Mouse (Mus musculus) heart, embryonic 11.5 days (tissue): ENCODE measurements around the gene Mettl21e. TPM values are rescaled to one million over a fixed set of nuclear protein-coding genes. Genes with fewer than 3 reads are reported as not detected.

Experiments
- ATAC-seq: fragments of 200-750 bp; cut with Nextera tagmentation; replicated peaks from 2 replicates; pipeline ENCODE4 v1.8.0; 2017; ENCODE audit warnings: moderate library complexity; ENCODE audit not compliant: insufficient number of reproducible peaks, low FRiP score, low TSS enrichment
- H3K27ac ChIP-seq: fragments of 300-500 bp; sonication (generic); 2 replicates; pipeline ENCODE4 v1.5.1; 2014; ENCODE audit warnings: mild to moderate bottlenecking, low read depth, low read length
- H3K27me3 ChIP-seq: fragments of 300-500 bp; sonication (generic); 2 replicates; pipeline ENCODE4 v1.6.1; 2014; ENCODE audit warnings: mild to moderate bottlenecking, low read length, mixed read lengths; ENCODE audit not compliant: control insufficient read depth, insufficient read depth
- H3K36me3 ChIP-seq: fragments of 300-500 bp; sonication (generic); 2 replicates; pipeline ENCODE4 v1.6.1; 2014; ENCODE audit warnings: mild to moderate bottlenecking, low read length, moderate library complexity, mixed read lengths; ENCODE audit not compliant: control insufficient read depth, insufficient read depth
- H3K4me1 ChIP-seq: fragments of 300-500 bp; sonication (generic); 2 replicates; pipeline ENCODE4 v1.6.1; 2014; ENCODE audit warnings: low read length; ENCODE audit not compliant: control insufficient read depth, insufficient read depth
- H3K4me2 ChIP-seq: fragments of 300-500 bp; sonication (generic); 2 replicates; pipeline ENCODE4 v1.6.1; 2014; ENCODE audit warnings: mild to moderate bottlenecking, moderate library complexity
- H3K4me3 ChIP-seq: fragments of 300-500 bp; sonication (generic); 2 replicates; pipeline ENCODE4 v1.5.1; 2014; ENCODE audit warnings: low read depth, low read length
- H3K9ac ChIP-seq: fragments of 300-500 bp; sonication (generic); 2 replicates; pipeline ENCODE4 v1.6.1; 2014; ENCODE audit warnings: mild to moderate bottlenecking, low read depth, low read length, moderate library complexity
- H3K9me3 ChIP-seq: fragments of 300-500 bp; sonication (generic); replicated peaks from 2 replicates; pipeline ENCODE4 v1.6.1; 2016; ENCODE audit warnings: low read length; ENCODE audit not compliant: control insufficient read depth
- WGBS: fragments of 180-500 bp; shearing (Covaris S2); extraction: QIAGEN DNeasy Blood & Tissue Kit; methylation state at CpG from one replicate; pipeline ENCODE4 v1.1.7; 2014; ENCODE audit not compliant: insufficient replicate concordance; 5-methylcytosine and 5-hydroxymethylcytosine counted together
- polyA plus RNA-seq: library from polyadenylated mRNA; unstranded; fragments of >200 nt; fragmentation: Nextera tagmentation; extraction: Ambion mirVana; gene quantifications from 2 replicates; pipeline ENCODE4 v1.2.1, GENCODE M21; 2014

The Mettl21e gene
- polyA plus RNA-seq, 1 experiment from 2014 or later = not detected

DNA sequence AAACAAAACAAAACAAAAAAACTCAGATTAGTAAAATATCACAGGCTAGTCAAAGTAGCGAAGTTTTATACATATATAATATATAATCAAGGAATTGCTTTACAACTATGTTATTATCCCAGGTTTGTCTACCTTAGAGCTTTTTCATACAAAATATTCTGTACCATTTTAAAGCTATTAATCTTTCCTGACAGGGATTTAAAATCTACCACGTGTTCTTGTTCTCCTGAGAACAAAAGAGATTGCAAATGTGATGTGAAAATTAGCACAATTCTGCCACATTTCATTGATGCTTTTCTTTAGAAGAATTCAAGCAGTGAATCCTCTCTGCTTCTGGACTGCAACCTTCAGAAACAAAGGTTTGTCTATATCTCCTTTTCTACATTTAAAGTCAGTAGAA lies 4.3 kb downstream of the Mettl21e start:
- no peak overlapping the region for H3K4me3 ChIP-seq
- H3K27ac ChIP-seq = no peak overlapping the region
- no peaks in the 10 kb centered on the region for H3K36me3 ChIP-seq
- no peak overlapping the region for H3K4me2 ChIP-seq
- H3K27me3 ChIP-seq = no peaks in the 10 kb centered on the region
- no peak for ATAC-seq
- 50% methylated on average over 2 of the region's 2 CpGs for WGBS
- no peak overlapping the region for H3K9ac ChIP-seq
- H3K4me1 ChIP-seq = no peaks in the 10 kb centered on the region
- H3K9me3 ChIP-seq = no peaks in the 10 kb centered on the region

DNA sequence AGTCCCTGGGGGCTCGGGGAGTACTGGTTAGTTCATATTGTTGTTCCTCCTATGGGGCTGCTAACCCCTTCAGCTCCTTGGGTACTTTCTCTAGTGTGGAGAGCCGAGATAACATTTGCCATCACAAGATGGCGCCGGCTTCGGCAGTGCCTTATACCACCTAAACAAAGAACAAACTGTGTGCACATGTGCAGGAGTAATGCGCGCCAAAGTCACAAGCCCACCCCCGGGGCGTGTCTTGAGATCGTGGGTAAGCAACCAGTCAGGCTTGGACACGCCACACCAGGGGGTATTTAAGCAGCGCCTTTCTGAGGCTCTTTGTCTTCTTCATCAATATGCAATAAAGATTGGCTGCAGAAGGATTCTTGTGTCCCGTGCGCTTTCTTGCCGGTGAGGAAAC lies 15.9 kb downstream of the Mettl21e start:
- Histone ChIP-seq H3K4me2 (no peak overlapping the region), H3K27ac (no peak overlapping the region), H3K27me3 (no peaks in the 10 kb centered on the region), H3K9me3 (no peaks in the 10 kb centered on the region), H3K36me3 (no peaks in the 10 kb centered on the region), H3K4me3 (no peak overlapping the region), H3K4me1 (peaks cover 3% of the 10 kb centered on the region; the same call in 1 of the 2 replicates), H3K9ac (no peak overlapping the region)
- no peak for ATAC-seq
- WGBS = 86% methylated on average over 15 of the region's 15 CpGs

GRCm38 (mm10) chr1:44198273-44199171 lies 20.2 kb downstream of the Mettl21e start:
- ATAC-seq = no peak
- no peaks in the 10 kb centered on the region for H3K9me3 ChIP-seq
- no peak overlapping the region for H3K27ac ChIP-seq
- peaks cover 3% of the 10 kb centered on the region; the same call in 1 of the 2 replicates for H3K4me1 ChIP-seq
- H3K27me3 ChIP-seq = no peaks in the 10 kb centered on the region
- H3K4me2 ChIP-seq = peak overlapping the region; percentile 94
- H3K9ac ChIP-seq = peak overlapping the region; percentile 61; the same call in 1 of the 2 replicates
- peak overlapping the region; percentile 56 for H3K4me3 ChIP-seq
- 12% methylated on average over 47 of the region's 47 CpGs for WGBS
- H3K36me3 ChIP-seq = no peaks in the 10 kb centered on the region

- no peaks in the 10 kb centered on the region for H3K4me1 ChIP-seq
- ATAC-seq = no peak
- H3K9me3 ChIP-seq = no peaks in the 10 kb centered on the region
- peaks cover 3% of the 10 kb centered on the region; the same call in 1 of the 2 replicates for H3K36me3 ChIP-seq
- no peaks in the 10 kb centered on the region for H3K27me3 ChIP-seq
- H3K4me2 ChIP-seq = no peak overlapping the region
- H3K9ac ChIP-seq = no peak overlapping the region
- H3K4me3 ChIP-seq = no peak overlapping the region
- no peak overlapping the region for H3K27ac ChIP-seq
Observed at GRCm38 (mm10) chr1:44186396-44186795, 32.4 kb downstream of the Mettl21e start.

DNA sequence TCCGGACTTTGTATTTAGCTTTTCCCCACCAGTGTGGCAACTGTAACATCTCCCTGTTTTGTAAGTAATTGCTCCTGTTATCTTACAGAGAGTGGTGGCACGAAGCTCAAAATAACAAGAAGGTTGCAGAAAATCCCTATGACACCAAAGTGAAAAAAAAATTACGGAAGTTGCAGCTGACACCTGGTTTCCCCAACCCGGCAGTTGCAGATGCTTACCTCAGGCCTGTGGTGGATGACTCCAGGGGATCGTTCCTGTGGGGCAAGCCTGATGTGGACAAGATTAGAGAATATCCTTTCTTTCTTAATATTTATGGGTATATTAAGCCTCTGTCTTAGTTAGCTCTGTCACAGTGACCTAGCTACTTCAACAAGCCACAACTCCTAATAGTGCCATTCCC lies 40.7 kb downstream of the Mettl21e start:
- H3K9me3 ChIP-seq = no peaks in the 10 kb centered on the region
- no peak overlapping the region for H3K9ac ChIP-seq
- H3K27me3 ChIP-seq = no peaks in the 10 kb centered on the region
- no peaks in the 10 kb centered on the region for H3K4me1 ChIP-seq
- H3K4me2 ChIP-seq = no peak overlapping the region
- no peak for ATAC-seq
- H3K36me3 ChIP-seq = peaks cover 26% of the 10 kb centered on the region
- WGBS = 90% methylated on average over 5 of the region's 5 CpGs
- H3K27ac ChIP-seq = no peak overlapping the region
- H3K4me3 ChIP-seq = no peak overlapping the region

DNA sequence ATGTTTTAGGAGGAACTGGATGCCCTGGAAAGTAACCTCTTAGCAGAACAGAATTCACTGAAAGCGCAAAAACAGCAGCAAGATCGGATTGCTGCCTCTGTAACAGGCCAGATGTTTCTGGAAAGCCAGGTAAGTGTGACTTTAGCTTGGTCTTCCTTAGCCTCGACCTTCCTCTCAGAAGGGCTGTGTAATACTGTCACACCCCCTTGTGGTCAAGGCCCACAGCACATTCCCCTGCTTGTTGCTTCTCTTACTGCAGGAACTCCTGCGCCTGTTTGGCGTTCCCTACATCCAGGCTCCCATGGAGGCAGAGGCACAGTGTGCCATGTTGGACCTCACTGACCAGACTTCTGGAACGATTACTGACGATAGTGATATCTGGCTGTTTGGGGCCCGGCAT lies 44.9 kb downstream of the Mettl21e start:
- Histone ChIP-seq H3K27ac (no peak overlapping the region), H3K9ac (no peak overlapping the region), H3K27me3 (no peaks in the 10 kb centered on the region), H3K4me3 (no peak overlapping the region), H3K9me3 (peaks cover 4% of the 10 kb centered on the region; the same call in 1 of the 2 replicates), H3K4me2 (no peak overlapping the region), H3K4me1 (no peaks in the 10 kb centered on the region), H3K36me3 (peaks cover 38% of the 10 kb centered on the region)
- 78% methylated on average over 8 of the region's 8 CpGs for WGBS
- no peak for ATAC-seq

DNA sequence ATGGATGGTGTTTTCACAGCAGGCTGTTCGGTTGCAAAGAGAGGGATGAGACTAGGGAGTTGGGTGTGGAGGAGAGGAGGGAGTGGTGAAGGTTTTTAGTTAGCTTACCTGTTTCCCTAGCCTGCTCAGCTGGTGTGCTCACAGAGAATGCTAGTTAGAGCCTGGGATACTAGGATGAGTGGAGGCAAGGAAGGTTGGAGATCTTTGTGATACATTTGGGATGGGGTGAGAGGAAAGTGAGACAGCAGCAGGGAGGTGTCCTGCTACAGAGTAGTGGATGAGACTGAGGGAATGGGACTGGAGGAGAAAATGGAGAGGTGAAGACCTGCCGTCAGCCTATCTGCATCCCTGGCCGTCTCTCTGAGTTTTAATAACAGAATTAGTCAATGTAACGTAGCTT lies 46.1 kb downstream of the Mettl21e start:
- peaks cover 4% of the 10 kb centered on the region; the same call in 1 of the 2 replicates for H3K9me3 ChIP-seq
- no peak overlapping the region for H3K4me3 ChIP-seq
- H3K9ac ChIP-seq = no peak overlapping the region
- ATAC-seq = no peak
- no peaks in the 10 kb centered on the region for H3K27me3 ChIP-seq
- WGBS = 93% methylated on average over 4 of the region's 4 CpGs
- H3K27ac ChIP-seq = no peak overlapping the region
- H3K4me2 ChIP-seq = no peak overlapping the region
- H3K36me3 ChIP-seq = peaks cover 38% of the 10 kb centered on the region
- no peaks in the 10 kb centered on the region for H3K4me1 ChIP-seq

- Histone ChIP-seq H3K9me3 (peaks cover 4% of the 10 kb centered on the region; the same call in 1 of the 2 replicates), H3K27me3 (no peaks in the 10 kb centered on the region), H3K4me1 (no peaks in the 10 kb centered on the region), H3K4me2 (no peak overlapping the region), H3K36me3 (peaks cover 39% of the 10 kb centered on the region), H3K9ac (no peak overlapping the region), H3K27ac (no peak overlapping the region), H3K4me3 (no peak overlapping the region)
- 93% methylated on average over 3 of the region's 3 CpGs for WGBS
- no peak for ATAC-seq
Observed at GRCm38 (mm10) chr1:44167859-44168383, 50.8 kb downstream of the Mettl21e start.
